Mouse (Mus musculus) heart, embryonic 11.5 days (tissue): ENCODE measurements around the gene St6galnac4. TPM values are rescaled to one million over a fixed set of nuclear protein-coding genes. Genes with fewer than 3 reads are reported as not detected.

Source experiments
- ATAC-seq: fragments of 200-750 bp; cut with Nextera tagmentation; replicated peaks from 2 replicates; pipeline ENCODE4 v1.8.0; 2017; ENCODE audit warnings: moderate library complexity; ENCODE audit not compliant: insufficient number of reproducible peaks, low FRiP score, low TSS enrichment
- H3K27ac ChIP-seq: fragments of 300-500 bp; sonication (generic); 2 replicates; pipeline ENCODE4 v1.5.1; 2014; ENCODE audit warnings: mild to moderate bottlenecking, low read depth, low read length
- H3K27me3 ChIP-seq: fragments of 300-500 bp; sonication (generic); 2 replicates; pipeline ENCODE4 v1.6.1; 2014; ENCODE audit warnings: mild to moderate bottlenecking, low read length, mixed read lengths; ENCODE audit not compliant: control insufficient read depth, insufficient read depth
- H3K36me3 ChIP-seq: fragments of 300-500 bp; sonication (generic); 2 replicates; pipeline ENCODE4 v1.6.1; 2014; ENCODE audit warnings: mild to moderate bottlenecking, low read length, moderate library complexity, mixed read lengths; ENCODE audit not compliant: control insufficient read depth, insufficient read depth
- H3K4me1 ChIP-seq: fragments of 300-500 bp; sonication (generic); 2 replicates; pipeline ENCODE4 v1.6.1; 2014; ENCODE audit warnings: low read length; ENCODE audit not compliant: control insufficient read depth, insufficient read depth
- H3K4me2 ChIP-seq: fragments of 300-500 bp; sonication (generic); 2 replicates; pipeline ENCODE4 v1.6.1; 2014; ENCODE audit warnings: mild to moderate bottlenecking, moderate library complexity
- H3K4me3 ChIP-seq: fragments of 300-500 bp; sonication (generic); 2 replicates; pipeline ENCODE4 v1.5.1; 2014; ENCODE audit warnings: low read depth, low read length
- H3K9ac ChIP-seq: fragments of 300-500 bp; sonication (generic); 2 replicates; pipeline ENCODE4 v1.6.1; 2014; ENCODE audit warnings: mild to moderate bottlenecking, low read depth, low read length, moderate library complexity
- H3K9me3 ChIP-seq: fragments of 300-500 bp; sonication (generic); replicated peaks from 2 replicates; pipeline ENCODE4 v1.6.1; 2016; ENCODE audit warnings: low read length; ENCODE audit not compliant: control insufficient read depth
- WGBS: fragments of 180-500 bp; shearing (Covaris S2); extraction: QIAGEN DNeasy Blood & Tissue Kit; methylation state at CpG from one replicate; pipeline ENCODE4 v1.1.7; 2014; ENCODE audit not compliant: insufficient replicate concordance; 5-methylcytosine and 5-hydroxymethylcytosine counted together
- polyA plus RNA-seq: library from polyadenylated mRNA; unstranded; fragments of >200 nt; fragmentation: Nextera tagmentation; extraction: Ambion mirVana; gene quantifications from 2 replicates; pipeline ENCODE4 v1.2.1, GENCODE M21; 2014

The St6galnac4 gene
- polyA plus RNA-seq, 1 experiment from 2014 or later = 32.9 TPM

DNA sequence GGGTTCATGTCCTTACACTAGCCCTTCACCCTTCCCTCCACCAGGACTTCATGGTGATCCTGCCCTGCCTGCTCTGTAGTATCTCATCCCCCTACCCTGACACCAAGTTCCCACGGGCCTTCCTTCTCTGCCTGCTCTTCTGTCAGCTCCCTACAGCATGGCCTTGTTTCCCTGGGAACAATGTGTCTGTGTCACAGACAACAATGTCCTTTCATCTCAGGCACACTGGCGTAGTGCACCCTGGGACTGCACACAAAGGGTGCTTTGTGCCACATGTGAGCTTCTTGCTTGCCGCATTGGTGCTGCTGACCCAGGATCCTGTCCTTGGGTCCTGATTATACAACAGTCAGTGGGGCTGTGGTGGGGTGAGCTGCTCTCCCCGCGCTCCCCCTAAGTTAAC, 27.3 kb upstream of the St6galnac4 start:
- H3K36me3 ChIP-seq = peaks cover 7% of the 10 kb centered on the region; the same call in 1 of the 2 replicates
- H3K4me2 ChIP-seq = no peak overlapping the region
- ATAC-seq = no peak
- no peaks in the 10 kb centered on the region for H3K27me3 ChIP-seq
- H3K9me3 ChIP-seq = no peaks in the 10 kb centered on the region
- 66% methylated on average over 5 of the region's 5 CpGs for WGBS
- no peak overlapping the region for H3K9ac ChIP-seq
- H3K27ac ChIP-seq = no peak overlapping the region
- no peak overlapping the region for H3K4me3 ChIP-seq
- peaks cover 9% of the 10 kb centered on the region for H3K4me1 ChIP-seq

DNA sequence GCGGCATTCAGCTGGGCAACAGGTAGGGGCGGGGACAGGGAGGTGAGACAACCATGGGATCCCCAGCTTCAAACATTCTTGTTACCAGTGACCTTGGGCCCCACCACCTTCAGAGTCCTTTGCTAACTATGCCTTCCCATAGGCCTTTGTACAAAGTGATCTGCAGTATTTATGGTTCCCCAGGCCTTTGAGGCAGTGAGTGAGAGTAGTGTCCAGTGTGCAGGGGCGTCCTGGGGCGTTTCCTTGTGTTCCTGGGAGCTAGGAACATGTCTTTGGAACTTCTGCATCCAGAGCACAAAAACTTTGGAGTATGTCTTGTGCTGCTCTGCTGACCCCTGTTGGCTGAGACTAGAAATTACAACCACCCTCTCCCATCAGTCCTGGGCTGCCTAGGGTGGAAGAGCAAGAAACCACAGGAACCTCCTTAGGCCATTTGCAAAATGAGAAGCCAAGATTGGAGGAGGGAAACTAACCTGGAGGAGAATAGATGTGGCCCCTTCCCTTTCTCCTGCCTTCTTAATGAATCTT, 20.3 kb upstream of the St6galnac4 start:
- Histone ChIP-seq H3K27me3 (no peaks in the 10 kb centered on the region), H3K27ac (no peak overlapping the region), H3K9me3 (no peaks in the 10 kb centered on the region), H3K9ac (no peak overlapping the region), H3K36me3 (peaks cover 16% of the 10 kb centered on the region; the same call in 1 of the 2 replicates), H3K4me3 (no peak overlapping the region), H3K4me1 (peaks cover 4% of the 10 kb centered on the region), H3K4me2 (no peak overlapping the region)
- WGBS = 39% methylated on average over 4 of the region's 4 CpGs
- no peak for ATAC-seq

DNA sequence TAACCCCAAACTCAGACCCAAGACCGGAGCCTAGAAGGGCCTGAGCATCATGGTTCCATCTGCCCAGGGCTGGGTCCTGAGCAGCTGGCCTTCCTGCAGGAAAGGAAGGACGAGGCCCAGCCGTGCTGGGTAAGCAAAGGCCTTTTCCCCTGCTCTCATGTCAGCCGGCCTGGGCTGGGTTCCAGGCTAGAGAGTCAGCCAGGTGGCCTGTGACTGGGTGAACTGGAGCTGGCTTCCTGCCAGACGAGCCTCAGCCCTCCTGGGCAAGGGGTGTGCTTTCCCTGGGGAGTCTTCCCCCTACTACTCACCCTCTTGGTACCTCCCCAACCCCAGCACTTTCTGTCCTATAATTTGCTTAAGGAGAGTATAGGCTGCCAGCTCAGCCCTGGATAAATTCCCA, 18.7 kb upstream of the St6galnac4 start:
- no peak overlapping the region for H3K27ac ChIP-seq
- WGBS = 68% methylated on average over 5 of the region's 5 CpGs
- H3K4me3 ChIP-seq = no peak overlapping the region
- ATAC-seq = no peak
- no peaks in the 10 kb centered on the region for H3K9me3 ChIP-seq
- peaks cover 6% of the 10 kb centered on the region for H3K4me1 ChIP-seq
- H3K9ac ChIP-seq = no peak overlapping the region
- no peaks in the 10 kb centered on the region for H3K27me3 ChIP-seq
- H3K36me3 ChIP-seq = peaks cover 17% of the 10 kb centered on the region; the same call in 1 of the 2 replicates
- no peak overlapping the region for H3K4me2 ChIP-seq

DNA sequence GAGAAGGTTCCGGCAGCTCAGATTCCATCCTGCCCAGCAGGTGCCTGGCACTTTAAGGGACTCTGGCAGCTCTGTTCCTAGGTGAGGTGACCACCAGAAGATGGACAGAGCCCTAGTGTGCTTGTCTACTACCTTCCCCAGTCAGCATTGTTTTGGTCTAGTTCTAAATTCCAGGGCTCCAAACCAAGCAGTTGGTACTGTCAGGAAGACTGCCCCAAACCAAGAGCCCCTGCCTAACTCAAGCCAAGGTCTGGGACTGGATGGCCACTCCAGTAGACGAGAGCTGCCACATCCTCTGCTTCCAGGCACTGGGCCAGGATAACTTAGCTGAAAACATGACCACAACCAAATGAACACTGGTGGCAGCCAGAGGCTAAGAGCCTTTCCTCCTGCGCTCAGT, 18.0 kb upstream of the St6galnac4 start:
- 83% methylated on average over 3 of the region's 3 CpGs for WGBS
- Histone ChIP-seq H3K9ac (no peak overlapping the region), H3K36me3 (peaks cover 15% of the 10 kb centered on the region; the same call in 1 of the 2 replicates), H3K9me3 (no peaks in the 10 kb centered on the region), H3K4me3 (no peak overlapping the region), H3K27ac (no peak overlapping the region), H3K27me3 (no peaks in the 10 kb centered on the region), H3K4me1 (peaks cover 6% of the 10 kb centered on the region), H3K4me2 (no peak overlapping the region)
- no peak for ATAC-seq

DNA sequence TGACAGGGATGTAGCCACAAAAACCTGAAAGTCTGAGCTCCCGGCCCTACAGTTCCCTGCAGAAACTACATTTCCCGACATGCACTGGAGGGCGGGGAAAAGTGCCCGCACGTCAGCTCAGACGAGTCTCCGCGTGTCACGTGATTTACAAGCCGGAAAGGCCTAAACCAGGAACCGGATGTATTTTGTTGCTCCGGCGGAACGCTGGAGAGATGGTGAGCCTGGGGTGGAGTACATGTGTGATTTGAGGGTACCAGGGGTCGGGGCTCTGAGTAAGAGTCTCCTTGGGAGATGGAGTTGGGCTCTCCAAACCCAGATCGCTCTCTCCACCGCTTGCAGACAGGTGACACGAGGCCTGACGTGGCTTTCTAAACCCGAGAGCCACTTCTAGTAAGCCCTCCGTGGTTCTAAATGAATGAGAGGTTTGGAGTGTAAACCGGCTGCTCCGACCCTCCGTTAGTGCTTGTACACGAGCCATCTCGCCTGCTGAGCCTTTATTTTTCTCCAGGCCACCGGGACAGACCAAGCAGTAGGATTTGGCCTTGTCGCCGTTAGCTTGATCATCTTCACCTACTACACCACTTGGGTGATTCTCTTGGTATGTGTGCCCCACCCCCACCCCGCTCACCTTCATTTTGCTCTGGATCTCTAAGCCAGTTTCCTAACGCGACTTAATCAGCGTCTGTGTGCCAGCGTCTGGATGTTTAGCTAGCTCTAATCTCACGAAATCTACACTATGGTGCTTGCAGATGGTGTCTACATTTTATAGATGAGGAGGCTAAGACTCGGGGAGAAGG, 16.0 kb upstream of the St6galnac4 start, which contains the start of gene Dpm2:
Gene Dpm2, plus strand, starts transcription at position 161 of the 797 bp plus-strand sequence.
- WGBS = 1% methylated on average over 36 of the region's 36 CpGs
- Histone ChIP-seq H3K4me2 (peak within 1 kb of the TSS; percentile 94), H3K4me3 (peak within 1 kb of the TSS; percentile 75), H3K9me3 (no peaks in the 10 kb centered on the region), H3K27me3 (peaks cover 7% of the 10 kb centered on the region), H3K27ac (peak within 1 kb of the TSS; percentile 35; the same call in 1 of the 2 replicates), H3K4me1 (peaks cover 10% of the 10 kb centered on the region), H3K9ac (peak within 1 kb of the TSS; percentile 85), H3K36me3 (peaks cover 9% of the 10 kb centered on the region; the same call in 1 of the 2 replicates)
- ATAC-seq = peak; percentile 67; the same call in 1 of the 2 replicates

DNA sequence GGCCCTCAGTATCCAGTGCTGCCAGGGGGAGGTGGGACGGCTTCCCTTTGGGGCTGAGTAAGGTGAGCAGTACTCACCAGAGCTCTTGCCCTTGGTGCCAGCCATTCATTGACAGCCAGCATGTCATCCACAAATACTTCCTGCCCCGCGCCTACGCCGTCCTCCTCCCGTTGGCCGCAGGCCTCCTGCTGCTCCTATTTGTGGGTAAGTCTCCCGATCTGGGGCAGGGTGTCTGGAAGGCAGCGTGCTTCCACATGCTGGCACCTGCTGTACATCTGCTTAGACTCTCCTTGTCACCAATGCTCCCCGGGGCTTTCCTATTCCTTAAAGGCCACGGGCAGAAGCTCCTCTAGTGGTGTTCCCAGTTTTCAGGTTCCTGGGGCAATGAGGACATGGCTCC, 14.7 kb upstream of the St6galnac4 start:
- H3K4me1 ChIP-seq = peaks cover 10% of the 10 kb centered on the region
- H3K4me3 ChIP-seq = no peak overlapping the region
- 87% methylated on average over 11 of the region's 11 CpGs for WGBS
- no peak overlapping the region for H3K27ac ChIP-seq
- H3K9me3 ChIP-seq = no peaks in the 10 kb centered on the region
- H3K9ac ChIP-seq = no peak overlapping the region
- H3K4me2 ChIP-seq = no peak overlapping the region
- ATAC-seq = no peak
- peaks cover 15% of the 10 kb centered on the region for H3K27me3 ChIP-seq
- peaks cover 6% of the 10 kb centered on the region; the same call in 1 of the 2 replicates for H3K36me3 ChIP-seq

DNA sequence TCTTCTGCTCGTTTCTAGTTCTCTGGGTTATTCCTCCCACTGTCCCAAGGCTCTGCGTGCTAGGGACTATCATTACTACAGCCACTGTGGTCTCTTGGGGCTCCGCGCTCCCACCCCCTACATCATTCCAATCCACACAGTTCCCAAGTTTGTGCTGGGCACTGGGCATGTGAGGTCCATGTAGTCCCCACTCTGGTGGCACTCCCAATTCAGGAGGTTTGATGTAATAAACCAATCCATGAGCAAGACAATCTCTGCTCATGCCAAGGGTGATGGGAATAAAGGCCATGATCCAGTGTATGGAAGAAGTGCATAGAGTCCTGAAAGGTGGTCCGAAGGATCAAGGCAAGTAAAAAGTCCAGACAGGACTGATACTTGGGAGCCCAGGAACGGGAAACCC, 12.4 kb upstream of the St6galnac4 start, which contains the start of gene Pip5kl1:
Gene Pip5kl1, plus strand, starts transcription at position 301 of the 400 bp plus-strand sequence.
- peak within 1 kb of the TSS; percentile 82 for H3K4me2 ChIP-seq
- H3K9ac ChIP-seq = peak within 1 kb of the TSS; percentile 53; the same call in 1 of the 2 replicates
- no peak within 1 kb of the TSS for H3K27ac ChIP-seq
- H3K9me3 ChIP-seq = no peaks in the 10 kb centered on the region
- no peak for ATAC-seq
- H3K4me3 ChIP-seq = peak within 1 kb of the TSS; percentile 42
- H3K4me1 ChIP-seq = peaks cover 10% of the 10 kb centered on the region
- WGBS = 75% methylated on average over 6 of the region's 6 CpGs
- peaks cover 37% of the 10 kb centered on the region for H3K27me3 ChIP-seq
- H3K36me3 ChIP-seq = peaks cover 3% of the 10 kb centered on the region; the same call in 1 of the 2 replicates

DNA sequence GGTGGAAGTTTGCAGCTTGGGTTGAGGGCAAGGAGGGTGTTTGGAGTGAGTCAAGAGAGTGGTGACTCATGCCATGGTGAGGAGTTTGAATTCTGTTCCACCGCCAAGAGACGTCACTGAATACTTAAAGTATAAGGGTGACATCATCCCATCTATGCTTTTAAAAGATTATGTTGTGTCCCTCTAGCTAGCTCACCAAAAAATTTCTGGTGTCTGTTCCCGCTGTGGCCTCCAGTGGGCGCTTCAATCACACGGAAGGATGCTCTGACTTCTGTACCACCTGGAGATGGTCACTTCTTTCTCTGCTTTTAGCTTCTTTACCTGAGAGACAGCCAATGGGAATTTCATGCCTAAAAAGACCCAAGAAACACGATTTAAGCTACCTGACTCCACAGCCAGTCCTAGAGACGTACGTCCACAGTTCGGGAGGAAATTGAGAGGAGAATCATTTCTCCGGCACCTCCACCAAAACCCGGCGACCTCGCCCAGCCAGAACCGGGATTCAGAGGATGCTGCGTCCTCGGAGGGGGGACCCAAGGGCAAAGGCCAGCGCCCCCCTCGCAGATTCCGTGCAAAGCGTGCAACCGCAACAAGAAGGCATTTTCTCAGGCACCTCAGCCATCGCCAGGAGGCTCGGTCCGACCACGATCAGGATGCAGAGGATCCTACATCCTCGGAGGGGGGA, 11.9 kb upstream of the St6galnac4 start:
- Histone ChIP-seq H3K36me3 (peaks cover 3% of the 10 kb centered on the region; the same call in 1 of the 2 replicates), H3K9ac (peak overlapping the region; percentile 53; the same call in 1 of the 2 replicates), H3K27me3 (peaks cover 42% of the 10 kb centered on the region), H3K4me2 (peak overlapping the region; percentile 82), H3K27ac (no peak overlapping the region), H3K9me3 (no peaks in the 10 kb centered on the region), H3K4me3 (peak overlapping the region; percentile 42), H3K4me1 (peaks cover 10% of the 10 kb centered on the region)
- WGBS = 2% methylated on average over 26 of the region's 26 CpGs
- ATAC-seq = no peak
